Mouse (Mus musculus) ovary, postnatal 14 days (tissue): Measurements from ENCODE around the gene Nckap5l.
A peak's percentile ranks its signal among the peaks of the same experiment; 100 is the strongest.
"Not testable (repeated sequence)": the region's sequence is repeated elsewhere in the genome, so short reads cannot be mapped to it uniquely, and the experiment has no call there.

ENCODE experiments used
- DNase-seq: peaks from one replicate; pipeline ENCODE4 v3.0.0; 2022; ENCODE audit warnings: low spot score

The Nckap5l gene

GRCm38 (mm10) chr15:99469067-99469466 is 11.5 kb upstream of the Nckap5l start:
- peak; percentile 83 for DNase-seq

- DNase-seq: no peak
Measured at GRCm38 (mm10) chr15:99463194-99463593, 5.6 kb upstream of the Nckap5l start.

GRCm38 (mm10) chr15:99456963-99457605 is 464 bp downstream of the Nckap5l start:
- DNase-seq: peak; percentile 52

GRCm38 (mm10) chr15:99456338-99456962 is 1.1 kb downstream of the Nckap5l start:
- no peak for DNase-seq

- no peak for DNase-seq
Measured at GRCm38 (mm10) chr15:99455415-99455814, 2.1 kb downstream of the Nckap5l start.

- no peak for DNase-seq
Measured at GRCm38 (mm10) chr15:99454585-99455279, 2.8 kb downstream of the Nckap5l start.

- DNase-seq: no peak
Measured at GRCm38 (mm10) chr15:99453153-99453900, 4.2 kb downstream of the Nckap5l start.

- no peak for DNase-seq
Measured at GRCm38 (mm10) chr15:99449751-99450280, 7.7 kb downstream of the Nckap5l start.

GRCm38 (mm10) chr15:99449131-99449750 is 8.3 kb downstream of the Nckap5l start:
- DNase-seq: no peak

GRCm38 (mm10) chr15:99446136-99446535 is 11.4 kb downstream of the Nckap5l start:
- DNase-seq: not testable (repeated sequence)

- DNase-seq: no peak
Measured at GRCm38 (mm10) chr15:99445567-99445966, 12.0 kb downstream of the Nckap5l start.

- DNase-seq: no peak
Measured at GRCm38 (mm10) chr15:99442358-99442757, 15.2 kb downstream of the Nckap5l start.

- DNase-seq: no peak
Measured at GRCm38 (mm10) chr15:99440816-99441457, 16.6 kb downstream of the Nckap5l start.

- peak; percentile 43 for DNase-seq
Measured at GRCm38 (mm10) chr15:99440112-99440815, 17.3 kb downstream of the Nckap5l start.

GRCm38 (mm10) chr15:99438966-99439698 is 18.4 kb downstream of the Nckap5l start:
- no peak for DNase-seq

- DNase-seq: no peak
Measured at GRCm38 (mm10) chr15:99433913-99434312, 23.6 kb downstream of the Nckap5l start.

- DNase-seq: no peak
Measured at GRCm38 (mm10) chr15:99433081-99433718, 24.3 kb downstream of the Nckap5l start.

GRCm38 (mm10) chr15:99431967-99432366 is 25.6 kb downstream of the Nckap5l start:
- no peak for DNase-seq

- DNase-seq: no peak
Measured at GRCm38 (mm10) chr15:99431504-99431903, 26.0 kb downstream of the Nckap5l start.
